Mouse (Mus musculus) CH12.LX (cell line): ENCODE data around the gene Lgals7.

Source experiments
- CHD2 ChIP-seq: IDR thresholded peaks from 2 replicates; pipeline ENCODE4 v1.6.1; 2011; ENCODE audit warnings: low read length, improper control_type of control experiment
- CTCF ChIP-seq, 2 experiments: IDR thresholded peaks in 1 of 2; conservative IDR thresholded peaks in 1 of 2; 2 replicates each; pipeline ENCODE4 v1.5.1; 2011 to 2012; ENCODE audit warnings: low read depth in 2 of 2, low read length in 2 of 2, improper control_type of control experiment in 1 of 2, inconsistent platforms in 1 of 2, mild to moderate bottlenecking in 1 of 2, moderate library complexity in 1 of 2
- ELF1 ChIP-seq: IDR thresholded peaks from 2 replicates; pipeline ENCODE4 v1.6.1; 2014; ENCODE audit warnings: low read depth, mild to moderate bottlenecking, inconsistent platforms, low read length, improper control_type of control experiment
- EP300 ChIP-seq: IDR thresholded peaks from 2 replicates; pipeline ENCODE4 v1.6.1; 2011; ENCODE audit warnings: low read length, improper control_type of control experiment
- MAX ChIP-seq: IDR thresholded peaks from 2 replicates; pipeline ENCODE4 v1.6.1; 2011; ENCODE audit warnings: low read length, improper control_type of control experiment
- MAZ ChIP-seq: IDR thresholded peaks from 2 replicates; pipeline ENCODE4 v1.6.1; 2012; ENCODE audit warnings: low read depth, mild to moderate bottlenecking, inconsistent platforms, low read length, improper control_type of control experiment, moderate library complexity
- MEF2A ChIP-seq: IDR thresholded peaks from 2 replicates; pipeline ENCODE4 v1.6.1; 2014; ENCODE audit warnings: low read depth, mild to moderate bottlenecking, inconsistent platforms, low read length, improper control_type of control experiment, borderline replicate concordance
- NELFE ChIP-seq: IDR thresholded peaks from 2 replicates; pipeline ENCODE4 v1.6.1; 2011; ENCODE audit warnings: low read depth, low read length, improper control_type of control experiment
- POLR2AphosphoS2 ChIP-seq: IDR thresholded peaks from 2 replicates; pipeline ENCODE4 v1.6.1; 2011; ENCODE audit warnings: low read depth, low read length, improper control_type of control experiment
- TBP ChIP-seq: conservative IDR thresholded peaks from 2 replicates; pipeline ENCODE4 v1.6.1; 2011; ENCODE audit warnings: low read depth, low read length, improper control_type of control experiment
- UBTF ChIP-seq: IDR thresholded peaks from 2 replicates; pipeline ENCODE4 v1.6.1; 2012; ENCODE audit warnings: low read depth, mild to moderate bottlenecking, inconsistent platforms, low read length, improper control_type of control experiment, moderate library complexity
- USF1 ChIP-seq: IDR thresholded peaks from 2 replicates; pipeline ENCODE4 v1.6.1; 2014; ENCODE audit warnings: low read depth, mild to moderate bottlenecking, inconsistent platforms, low read length, improper control_type of control experiment
- ZMIZ1 ChIP-seq: IDR thresholded peaks from 2 replicates; pipeline ENCODE4 v1.6.1; 2012; ENCODE audit warnings: low read depth, mild to moderate bottlenecking, inconsistent platforms, low read length, improper control_type of control experiment

DNA sequence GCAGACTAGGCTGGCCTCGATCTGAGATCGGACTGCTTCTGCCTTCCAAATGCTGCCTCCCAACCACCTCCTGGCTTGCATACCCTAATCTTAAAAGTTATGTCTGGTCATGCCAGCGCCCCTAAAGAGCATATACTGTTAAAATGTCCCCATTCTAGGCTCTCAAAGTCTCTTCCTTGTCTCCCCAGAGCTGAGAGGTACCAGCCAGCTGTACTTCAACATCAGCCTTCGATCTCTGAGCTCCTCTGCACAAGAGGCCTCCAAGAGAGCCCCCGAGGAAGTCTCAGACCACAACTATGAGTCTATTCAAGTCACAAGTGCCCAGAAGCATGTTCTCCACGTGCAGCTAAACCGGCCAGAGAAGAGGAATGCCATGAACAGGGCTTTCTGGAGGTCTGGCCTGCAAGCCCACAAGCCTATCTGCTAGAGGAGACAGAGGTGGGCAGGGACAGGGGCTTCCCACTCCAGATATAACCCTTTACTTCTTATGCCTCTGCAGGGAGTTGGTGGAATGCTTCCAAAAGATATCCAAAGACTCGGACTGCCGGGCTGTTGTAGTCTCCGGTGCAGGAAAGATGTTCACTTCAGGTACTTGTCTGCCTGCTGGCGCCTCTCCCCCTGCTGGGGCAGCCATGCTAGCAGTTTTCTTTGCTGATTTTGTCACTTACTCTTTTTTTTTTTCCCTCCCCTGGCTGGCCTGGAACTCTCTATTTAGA lies 37.8 kb upstream of the Lgals7 start:
- no peak for TF ChIP-seq MEF2A
- TF ChIP-seq MAX = peak; percentile 43; the same call in 1 of the 2 replicates
- 0 out of 2 replicates have a peak, but pooled peaks have one; percentile 9 for TF ChIP-seq ELF1
- TF ChIP-seq MAZ = no peak
- no peak for TF ChIP-seq POLR2AphosphoS2
- TF ChIP-seq TBP = no peak
- no peak for TF ChIP-seq USF1
- TF ChIP-seq EP300 = no peak
- peak in 1 of 2 experiments; percentile 54; a peak in 2 of 4 replicates for TF ChIP-seq CTCF (conservative IDR thresholded peaks at IDR 0.05 in 1 of 2, IDR thresholded peaks at IDR 0.05 in 1 of 2; ENCODE audit: low read depth in 2 of 2, low read length in 2 of 2)
- no peak for TF ChIP-seq CHD2
- 0 out of 2 replicates have a peak, but pooled peaks have one; percentile 22 for TF ChIP-seq NELFE
- TF ChIP-seq ZMIZ1 = 0 out of 2 replicates have a peak, but pooled peaks have one; percentile 32
- 0 out of 2 replicates have a peak, but pooled peaks have one; percentile 36 for TF ChIP-seq UBTF
